Mouse (Mus musculus) lung, postnatal 25 days (tissue): ENCODE results near the gene Galnt3.

Experiments used
- DNase-seq: peaks from one replicate; pipeline ENCODE4 v3.0.0; 2022; ENCODE audit warnings: low spot score

Gene Galnt3

GRCm38 (mm10) chr2:66124591-66125271, at the start of gene Galnt3:
Gene Galnt3, minus strand, starts transcription at chr2:66124994.
- peak; percentile 72 for DNase-seq

- DNase-seq = no peak
Measured at GRCm38 (mm10) chr2:66173134-66173533, 48.3 kb upstream of the Galnt3 start.

- no peak for DNase-seq
Measured at GRCm38 (mm10) chr2:66171643-66172042, 46.8 kb upstream of the Galnt3 start.

- DNase-seq = no peak
Measured at GRCm38 (mm10) chr2:66170721-66171120, 45.9 kb upstream of the Galnt3 start.

- DNase-seq = no peak
Measured at GRCm38 (mm10) chr2:66165025-66165424, 40.2 kb upstream of the Galnt3 start.

- DNase-seq = no peak
Measured at GRCm38 (mm10) chr2:66158140-66158915, 33.5 kb upstream of the Galnt3 start.

GRCm38 (mm10) chr2:66151436-66151835, 26.6 kb upstream of the Galnt3 start:
- DNase-seq = no peak

GRCm38 (mm10) chr2:66150531-66150930, 25.7 kb upstream of the Galnt3 start:
- DNase-seq = no peak

- DNase-seq = no peak
Measured at GRCm38 (mm10) chr2:66148654-66149230, 23.9 kb upstream of the Galnt3 start.

- DNase-seq = no peak
Measured at GRCm38 (mm10) chr2:66146473-66146872, 21.7 kb upstream of the Galnt3 start.

- DNase-seq = no peak
Measured at GRCm38 (mm10) chr2:66144770-66145169, 20.0 kb upstream of the Galnt3 start.

GRCm38 (mm10) chr2:66143284-66143683, 18.5 kb upstream of the Galnt3 start:
- DNase-seq = no peak

- DNase-seq = no peak
Measured at GRCm38 (mm10) chr2:66142711-66143110, 17.9 kb upstream of the Galnt3 start.

- no peak for DNase-seq
Measured at GRCm38 (mm10) chr2:66142268-66142667, 17.5 kb upstream of the Galnt3 start.

GRCm38 (mm10) chr2:66140246-66140645, 15.5 kb upstream of the Galnt3 start:
- no peak for DNase-seq

GRCm38 (mm10) chr2:66131862-66132544, 7.2 kb upstream of the Galnt3 start:
- DNase-seq = no peak

- DNase-seq = no peak
Measured at GRCm38 (mm10) chr2:66128941-66129340, 4.1 kb upstream of the Galnt3 start.

GRCm38 (mm10) chr2:66127541-66127940, 2.7 kb upstream of the Galnt3 start:
- no peak for DNase-seq

- DNase-seq = no peak
Measured at GRCm38 (mm10) chr2:66126936-66127335, 2.1 kb upstream of the Galnt3 start.

- no peak for DNase-seq
Measured at GRCm38 (mm10) chr2:66123756-66124589, 821 bp downstream of the Galnt3 start.

- no peak for DNase-seq
Measured at GRCm38 (mm10) chr2:66117686-66118085, 7.1 kb downstream of the Galnt3 start.
